Mouse (Mus musculus): ENCODE data around the gene Slc17a3. TPM values are rescaled to one million over a fixed set of nuclear protein-coding genes. Genes with fewer than 3 reads are reported as not detected.

The Slc17a3 gene
- total and polyA plus RNA-seq, 2 experiments from 2014 or later = not detected

GRCm38 (mm10) chr13:23845851-23846250 is 6.6 kb downstream of the Slc17a3 start:
- no peak for TF ChIP-seq CTCF (IDR thresholded peaks at IDR 0.05; ENCODE audit: low read depth)
- TF ChIP-seq EP300 (IDR thresholded peaks at IDR 0.05; ENCODE audit: low read depth) = no peak
- 71% methylated on average over 4 of the region's 4 CpGs for WGBS
- Histone ChIP-seq H3K4me1 (ENCODE audit: control insufficient read depth, insufficient read depth) (no peaks in the 10 kb centered on the region), H3K27ac (ENCODE audit: low read depth) (no peak overlapping the region), H3K27me3 (ENCODE audit: control insufficient read depth, insufficient read depth, low read length) (no peaks in the 10 kb centered on the region), H3K9me3 (replicated peaks; ENCODE audit: control insufficient read depth, low read length) (no peaks in the 10 kb centered on the region), H3K4me3 (ENCODE audit: low read depth, low read length) (no peak overlapping the region), H3K4me2 (ENCODE audit: low read depth, low read length) (no peak overlapping the region), H3K9ac (replicated peaks; ENCODE audit: low read depth, low read length) (no peak overlapping the region), H3K36me3 (replicated peaks; ENCODE audit: control insufficient read depth, insufficient read depth, low read length) (no peaks in the 10 kb centered on the region)
- ATAC-seq (ENCODE audit: insufficient read depth, low read depth) (no peak), DNase-seq (ENCODE audit: low spot score) (no peak)

GRCm38 (mm10) chr13:23849299-23849698 is 10.1 kb downstream of the Slc17a3 start:
- ATAC-seq (ENCODE audit: insufficient read depth, low read depth) (no peak), DNase-seq (ENCODE audit: low spot score) (no peak)
- Histone ChIP-seq H3K27ac (ENCODE audit: low read depth) (no peak overlapping the region), H3K27me3 (ENCODE audit: control insufficient read depth, insufficient read depth, low read length) (no peaks in the 10 kb centered on the region), H3K36me3 (replicated peaks; ENCODE audit: control insufficient read depth, insufficient read depth, low read length) (no peaks in the 10 kb centered on the region), H3K9me3 (replicated peaks; ENCODE audit: control insufficient read depth, low read length) (no peaks in the 10 kb centered on the region), H3K4me1 (ENCODE audit: control insufficient read depth, insufficient read depth) (no peaks in the 10 kb centered on the region), H3K9ac (replicated peaks; ENCODE audit: low read depth, low read length) (no peak overlapping the region), H3K4me3 (ENCODE audit: low read depth, low read length) (no peak overlapping the region), H3K4me2 (ENCODE audit: low read depth, low read length) (no peak overlapping the region)
- WGBS = 76% methylated on average over 2 of the region's 2 CpGs
- TF ChIP-seq EP300 (IDR thresholded peaks at IDR 0.05; ENCODE audit: low read depth) (no peak), CTCF (IDR thresholded peaks at IDR 0.05; ENCODE audit: low read depth) (no peak)

DNA sequence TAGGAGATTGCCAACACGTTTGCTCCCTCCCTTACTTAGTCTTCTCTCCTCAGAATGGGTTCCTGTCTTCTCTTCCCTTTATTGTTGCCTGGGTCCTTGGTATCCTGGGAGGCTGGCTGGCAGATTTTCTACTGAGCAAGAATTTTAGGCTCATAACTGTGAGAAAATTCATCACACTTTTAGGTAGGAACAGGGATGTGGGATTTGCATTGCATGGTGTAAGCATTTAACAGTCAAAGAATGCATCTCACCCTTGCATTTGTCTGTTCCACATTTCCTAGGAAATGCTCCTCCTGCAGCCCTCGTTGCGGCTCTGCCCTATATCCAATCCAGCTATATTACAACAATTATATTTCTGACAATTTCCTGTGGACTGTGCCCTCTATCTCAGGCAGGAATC is 17.2 kb downstream of the Slc17a3 start:
- H3K27ac ChIP-seq (ENCODE audit: low read depth) = no peak overlapping the region
- H3K9ac ChIP-seq (replicated peaks; ENCODE audit: low read depth, low read length) = no peak overlapping the region
- no peaks in the 10 kb centered on the region for H3K27me3 ChIP-seq (ENCODE audit: control insufficient read depth, insufficient read depth, low read length)
- H3K4me3 ChIP-seq (ENCODE audit: low read depth, low read length) = no peak overlapping the region
- H3K4me2 ChIP-seq (ENCODE audit: low read depth, low read length) = no peak overlapping the region
- H3K4me1 ChIP-seq (ENCODE audit: control insufficient read depth, insufficient read depth) = no peaks in the 10 kb centered on the region
- H3K36me3 ChIP-seq (replicated peaks; ENCODE audit: control insufficient read depth, insufficient read depth, low read length) = no peaks in the 10 kb centered on the region
- ATAC-seq (ENCODE audit: insufficient read depth, low read depth) = no peak
- DNase-seq (ENCODE audit: low spot score) = no peak
- 53% methylated on average over 3 of the region's 3 CpGs for WGBS
- H3K9me3 ChIP-seq (replicated peaks; ENCODE audit: control insufficient read depth, low read length) = no peaks in the 10 kb centered on the region
- TF ChIP-seq CTCF (IDR thresholded peaks at IDR 0.05; ENCODE audit: low read depth) = no peak
- no peak for TF ChIP-seq EP300 (IDR thresholded peaks at IDR 0.05; ENCODE audit: low read depth)

DNA sequence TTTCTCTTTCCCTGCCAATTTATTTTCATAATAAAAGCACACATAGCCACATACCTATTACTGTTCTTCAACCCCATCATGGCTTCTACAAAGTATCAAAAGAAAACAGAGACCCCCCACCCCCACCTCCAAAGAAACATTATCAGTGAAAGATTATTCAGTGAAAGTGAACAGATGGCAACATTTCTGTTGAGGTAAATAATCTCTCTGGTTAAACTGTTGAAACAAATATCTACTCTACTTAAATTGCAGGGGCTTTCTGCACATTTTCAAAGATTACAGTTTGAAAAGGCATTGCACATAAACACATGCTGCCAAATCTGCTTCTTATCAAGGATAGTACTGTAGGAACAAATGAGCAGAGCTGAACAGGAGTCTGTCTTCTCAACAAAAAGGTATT is 22.6 kb downstream of the Slc17a3 start:
- H3K27me3 ChIP-seq (ENCODE audit: control insufficient read depth, insufficient read depth, low read length) = no peaks in the 10 kb centered on the region
- no peak for TF ChIP-seq CTCF (IDR thresholded peaks at IDR 0.05; ENCODE audit: low read depth)
- no peak for TF ChIP-seq EP300 (IDR thresholded peaks at IDR 0.05; ENCODE audit: low read depth)

GRCm38 (mm10) chr13:23864711-23865110 is 25.5 kb downstream of the Slc17a3 start:
- Histone ChIP-seq H3K4me2 (ENCODE audit: low read depth, low read length) (no peak overlapping the region), H3K36me3 (replicated peaks; ENCODE audit: control insufficient read depth, insufficient read depth, low read length) (no peaks in the 10 kb centered on the region), H3K27me3 (ENCODE audit: control insufficient read depth, insufficient read depth, low read length) (no peaks in the 10 kb centered on the region), H3K4me1 (ENCODE audit: control insufficient read depth, insufficient read depth) (no peaks in the 10 kb centered on the region), H3K27ac (ENCODE audit: low read depth) (no peak overlapping the region), H3K9ac (replicated peaks; ENCODE audit: low read depth, low read length) (no peak overlapping the region), H3K4me3 (ENCODE audit: low read depth, low read length) (no peak overlapping the region), H3K9me3 (replicated peaks; ENCODE audit: control insufficient read depth, low read length) (no peaks in the 10 kb centered on the region)
- DNase-seq (ENCODE audit: low spot score) (peak; percentile 8), ATAC-seq (ENCODE audit: insufficient read depth, low read depth) (no peak)
- TF ChIP-seq CTCF (IDR thresholded peaks at IDR 0.05; ENCODE audit: low read depth) (no peak), EP300 (IDR thresholded peaks at IDR 0.05; ENCODE audit: low read depth) (no peak)
- 52% methylated on average over 9 of the region's 9 CpGs for WGBS

More for the DNA sequence above, 22.6 kb downstream of the Slc17a3 start:
- Histone ChIP-seq H3K27ac (ENCODE audit: low read depth) (no peak overlapping the region), H3K4me1 (ENCODE audit: control insufficient read depth, insufficient read depth) (no peaks in the 10 kb centered on the region), H3K9ac (replicated peaks; ENCODE audit: low read depth, low read length) (no peak overlapping the region), H3K4me2 (ENCODE audit: low read depth, low read length) (no peak overlapping the region), H3K4me3 (ENCODE audit: low read depth, low read length) (no peak overlapping the region), H3K9me3 (replicated peaks; ENCODE audit: control insufficient read depth, low read length) (no peaks in the 10 kb centered on the region), H3K36me3 (replicated peaks; ENCODE audit: control insufficient read depth, insufficient read depth, low read length) (no peaks in the 10 kb centered on the region)
- ATAC-seq (ENCODE audit: insufficient read depth, low read depth) (no peak), DNase-seq (ENCODE audit: low spot score) (no peak)

GRCm38 (mm10) chr13:23866086-23866710 is 27.0 kb downstream of the Slc17a3 start:
- DNase-seq (ENCODE audit: low spot score) = peak; percentile 26
- H3K36me3 ChIP-seq (replicated peaks; ENCODE audit: control insufficient read depth, insufficient read depth, low read length) = no peaks in the 10 kb centered on the region
- no peak for TF ChIP-seq EP300 (IDR thresholded peaks at IDR 0.05; ENCODE audit: low read depth)
- TF ChIP-seq CTCF (IDR thresholded peaks at IDR 0.05; ENCODE audit: low read depth) = no peak
- peak overlapping the region; percentile 48 for H3K27ac ChIP-seq (ENCODE audit: low read depth)
- H3K4me1 ChIP-seq (ENCODE audit: control insufficient read depth, insufficient read depth) = no peaks in the 10 kb centered on the region
- H3K9ac ChIP-seq (replicated peaks; ENCODE audit: low read depth, low read length) = no peak overlapping the region
- H3K9me3 ChIP-seq (replicated peaks; ENCODE audit: control insufficient read depth, low read length) = no peaks in the 10 kb centered on the region
- ATAC-seq (ENCODE audit: insufficient read depth, low read depth) = peak; percentile 58; the same call in 1 of the 2 replicates
- H3K4me3 ChIP-seq (ENCODE audit: low read depth, low read length) = no peak overlapping the region
- WGBS = 61% methylated on average over 9 of the region's 9 CpGs
- H3K27me3 ChIP-seq (ENCODE audit: control insufficient read depth, insufficient read depth, low read length) = no peaks in the 10 kb centered on the region
- no peak overlapping the region for H3K4me2 ChIP-seq (ENCODE audit: low read depth, low read length)
